In the genomic region with DNA sequence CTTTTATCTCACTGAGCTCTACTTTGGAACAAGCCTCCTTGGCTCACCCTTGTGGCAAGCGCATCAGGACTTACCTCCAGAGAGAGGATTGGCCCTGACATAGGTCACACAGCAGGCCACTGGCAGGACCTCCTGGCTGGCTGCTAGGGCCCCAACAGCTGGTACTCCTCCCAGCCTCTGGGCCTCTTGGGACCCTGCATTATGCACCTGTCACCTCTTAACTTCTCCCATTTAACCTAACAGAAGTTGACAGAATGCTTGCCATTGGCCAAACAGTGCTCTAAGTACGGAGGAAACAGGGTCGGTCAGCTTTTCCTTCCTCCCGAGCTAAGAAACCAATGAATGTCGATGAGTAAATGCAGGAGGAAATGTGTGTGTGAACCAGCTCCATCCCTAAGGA, we compare ENCODE assay signal across 28 mouse cellular contexts. TPM values are rescaled to one million over a fixed set of nuclear protein-coding genes. Genes with fewer than 3 reads are reported as not detected.
DNase-seq lines count a peak whose midpoint lies in the region; ATAC-seq lines count a peak whose summit lies in the region.
"Had no signal": no experiment of that assay in that cellular context is flagged by ENCODE, and none has a peak within 500 bp of the region (broad histone marks: within the 10 kb centered on the region; RNA-seq: fewer than 3 reads in every experiment).

No protein-coding gene starts in this region.

- no peak for ATAC-seq in hindbrain, embryonic 11.5 days (ENCODE audit: low FRiP score)
- 0 out of 2 replicates have a peak, but pooled peaks have one; percentile 11 for ATAC-seq in midbrain, embryonic 11.5 days (ENCODE audit: low FRiP score)
- no peak for ATAC-seq in midbrain, embryonic 13.5 days
- no peak for ATAC-seq in embryonic facial prominence, embryonic 11.5 days (replicated peaks; ENCODE audit: insufficient number of reproducible peaks, low FRiP score, low TSS enrichment, low read depth)
- ATAC-seq in erythroid progenitor cell, adult 5-6 weeks (replicated peaks; ENCODE audit: low FRiP score, poor library complexity, severe bottlenecking): no peak
- ATAC-seq: forebrain, embryonic 13.5 days; intestine, embryonic 15.5 days had no signal

- DNase-seq in hindbrain, embryonic 11.5 days (ENCODE audit: low spot score): peak; percentile 31
- no peak for DNase-seq in hindbrain, embryonic 10.5 days (ENCODE audit: low spot score)
- peak; percentile 87 for DNase-seq in midbrain, embryonic 11.5 days (ENCODE audit: low spot score, missing footprints)
- peak; percentile 51 for DNase-seq in embryonic facial prominence, embryonic 11.5 days (ENCODE audit: low spot score)
- peak; percentile 79 for DNase-seq in retina, embryonic 14.5 days (ENCODE audit: low spot score)
- no peak for DNase-seq in layer of hippocampus, postnatal 10 days (ENCODE audit: low spot score in 2 of 2)
- DNase-seq: adrenal gland, postnatal 25 days; cerebellum, adult 2 months; gastrocnemius, postnatal 10 days; kidney, adult 8-10 months; kidney, postnatal 4 days; layer of hippocampus, postnatal 36 days; liver; lung, adult 2 months; lung, postnatal 10 days; right cerebral cortex, postnatal 4 days had no signal

- H3K4me1 ChIP-seq in hindbrain, embryonic 11.5 days (replicated peaks; ENCODE audit: control insufficient read depth, insufficient read depth, low read length): peaks cover 4% of the 10 kb centered on the region
- H3K4me1 ChIP-seq in hindbrain, embryonic 10.5 days (replicated peaks): peaks cover 65% of the 10 kb centered on the region
- no peaks in the 10 kb centered on the region; the same call in 1 of the 2 replicates for H3K4me1 ChIP-seq in midbrain, embryonic 11.5 days (ENCODE audit: control insufficient read depth, insufficient read depth, low read length)
- peaks cover 18% of the 10 kb centered on the region for H3K4me1 ChIP-seq in midbrain, embryonic 13.5 days (replicated peaks)
- no peaks in the 10 kb centered on the region for H3K4me1 ChIP-seq in embryonic facial prominence, embryonic 11.5 days (ENCODE audit: control insufficient read depth, insufficient read depth, low read length)
- H3K4me1 ChIP-seq: embryonic facial prominence, embryonic 15.5 days; intestine, embryonic 15.5 days; stomach, embryonic 15.5 days had no signal

- H3K27ac ChIP-seq in hindbrain, embryonic 11.5 days (ENCODE audit: low read depth, low read length): no peak overlapping the region
- H3K27ac ChIP-seq in hindbrain, embryonic 10.5 days: no peak overlapping the region
- H3K27ac ChIP-seq in midbrain, embryonic 11.5 days (ENCODE audit: low read depth, low read length): no peak overlapping the region
- H3K27ac ChIP-seq in midbrain, embryonic 13.5 days: no peak overlapping the region
- no peak overlapping the region for H3K27ac ChIP-seq in embryonic facial prominence, embryonic 11.5 days (replicated peaks; ENCODE audit: low read depth, low read length)
- H3K27ac ChIP-seq: embryonic facial prominence, embryonic 15.5 days; forebrain, embryonic 13.5 days; hindbrain, embryonic 14.5 days; intestine, embryonic 15.5 days; kidney, postnatal 0 days; liver, embryonic 14.5 days; macrophage; stomach, embryonic 15.5 days had no signal

- H3K4me3 ChIP-seq in hindbrain, embryonic 11.5 days (ENCODE audit: low read depth, low read length): no peak overlapping the region
- no peak overlapping the region for H3K4me3 ChIP-seq in hindbrain, embryonic 10.5 days
- no peak overlapping the region for H3K4me3 ChIP-seq in midbrain, embryonic 11.5 days (ENCODE audit: low read depth, low read length)
- no peak overlapping the region for H3K4me3 ChIP-seq in midbrain, embryonic 13.5 days (replicated peaks)
- no peak overlapping the region for H3K4me3 ChIP-seq in embryonic facial prominence, embryonic 11.5 days (ENCODE audit: low read depth, low read length)
- H3K4me3 ChIP-seq: embryonic facial prominence, embryonic 15.5 days; forebrain, embryonic 13.5 days; intestine, embryonic 15.5 days; stomach, embryonic 15.5 days had no signal

- no peaks in the 10 kb centered on the region; the same call in 1 of the 2 replicates for H3K27me3 ChIP-seq in hindbrain, embryonic 11.5 days (ENCODE audit: control insufficient read depth, insufficient read depth, low read length)
- peaks cover 84% of the 10 kb centered on the region for H3K27me3 ChIP-seq in hindbrain, embryonic 10.5 days (ENCODE audit: insufficient read depth, poor library complexity, severe bottlenecking)
- no peaks in the 10 kb centered on the region for H3K27me3 ChIP-seq in midbrain, embryonic 11.5 days (ENCODE audit: control insufficient read depth, insufficient read depth, low read length)
- H3K27me3 ChIP-seq in midbrain, embryonic 13.5 days: no peaks in the 10 kb centered on the region
- no peaks in the 10 kb centered on the region for H3K27me3 ChIP-seq in embryonic facial prominence, embryonic 11.5 days (ENCODE audit: control insufficient read depth, insufficient read depth, low read length)
- H3K27me3 ChIP-seq: embryonic facial prominence, embryonic 15.5 days; forebrain, embryonic 13.5 days; intestine, embryonic 15.5 days; stomach, embryonic 15.5 days had no signal

- H3K9me3 ChIP-seq in hindbrain, embryonic 11.5 days (ENCODE audit: control insufficient read depth, low read length): no peaks in the 10 kb centered on the region
- no peaks in the 10 kb centered on the region for H3K9me3 ChIP-seq in hindbrain, embryonic 10.5 days
- H3K9me3 ChIP-seq in midbrain, embryonic 11.5 days (ENCODE audit: control insufficient read depth, low read length): no peaks in the 10 kb centered on the region
- H3K9me3 ChIP-seq in midbrain, embryonic 13.5 days: no peaks in the 10 kb centered on the region
- H3K9me3 ChIP-seq in embryonic facial prominence, embryonic 11.5 days (replicated peaks; ENCODE audit: control insufficient read depth, low read length): no peaks in the 10 kb centered on the region
- H3K9me3 ChIP-seq: embryonic facial prominence, embryonic 15.5 days; forebrain, embryonic 13.5 days; intestine, embryonic 15.5 days; stomach, embryonic 15.5 days had no signal

- no peaks in the 10 kb centered on the region for H3K36me3 ChIP-seq in hindbrain, embryonic 11.5 days (ENCODE audit: control insufficient read depth, insufficient read depth, low read length)
- H3K36me3 ChIP-seq in hindbrain, embryonic 10.5 days: no peaks in the 10 kb centered on the region
- no peaks in the 10 kb centered on the region for H3K36me3 ChIP-seq in midbrain, embryonic 11.5 days (ENCODE audit: control insufficient read depth, insufficient read depth, low read length)
- no peaks in the 10 kb centered on the region for H3K36me3 ChIP-seq in midbrain, embryonic 13.5 days
- H3K36me3 ChIP-seq in embryonic facial prominence, embryonic 11.5 days (replicated peaks; ENCODE audit: control insufficient read depth, insufficient read depth, low read depth, low read length): no peaks in the 10 kb centered on the region
- H3K36me3 ChIP-seq: embryonic facial prominence, embryonic 15.5 days; intestine, embryonic 15.5 days; stomach, embryonic 15.5 days had no signal

- 62% methylated on average over 5 of the region's 5 CpGs for WGBS in hindbrain, embryonic 11.5 days
- 56% methylated on average over 5 of the region's 5 CpGs for WGBS in hindbrain, embryonic 10.5 days
- 45% methylated on average over 5 of the region's 5 CpGs for WGBS in midbrain, embryonic 11.5 days
- 39% methylated on average over 5 of the region's 5 CpGs for WGBS in midbrain, embryonic 13.5 days
- 36% methylated on average over 5 of the region's 5 CpGs for WGBS in embryonic facial prominence, embryonic 11.5 days

- no peak overlapping the region for H3K9ac ChIP-seq in hindbrain, embryonic 11.5 days (ENCODE audit: low read depth, low read length)
- H3K9ac ChIP-seq in midbrain, embryonic 11.5 days (ENCODE audit: low read length): no peak overlapping the region
- H3K9ac ChIP-seq in midbrain, embryonic 13.5 days (replicated peaks): no peak overlapping the region
- no peak overlapping the region for H3K9ac ChIP-seq in embryonic facial prominence, embryonic 11.5 days (replicated peaks; ENCODE audit: low read length)
- H3K9ac ChIP-seq: embryonic facial prominence, embryonic 15.5 days; forebrain, embryonic 13.5 days; hindbrain, embryonic 14.5 days; intestine, embryonic 15.5 days; liver, embryonic 14.5 days; stomach, embryonic 15.5 days had no signal

- no peak overlapping the region for H3K4me2 ChIP-seq in hindbrain, embryonic 11.5 days (replicated peaks; ENCODE audit: low read depth, low read length)
- H3K4me2 ChIP-seq in midbrain, embryonic 11.5 days: no peak overlapping the region
- H3K4me2 ChIP-seq in midbrain, embryonic 13.5 days (replicated peaks): no peak overlapping the region
- H3K4me2 ChIP-seq in embryonic facial prominence, embryonic 11.5 days (ENCODE audit: low read depth, low read length): no peak overlapping the region
- H3K4me2 ChIP-seq: embryonic facial prominence, embryonic 15.5 days; forebrain, embryonic 13.5 days; hindbrain, embryonic 14.5 days; intestine, embryonic 15.5 days; stomach, embryonic 15.5 days had no signal

RNA-seq across cellular contexts. Expression of gene Tmem132e, which starts 33.2 kb away (rescaled TPM):
- 1.5 and 1.8 TPM in 2 replicates for polyA plus RNA-seq in hindbrain, embryonic 11.5 days (2014; fragmentation: Nextera tagmentation; extraction: Ambion mirVana)
- polyA plus RNA-seq in hindbrain, embryonic 10.5 days (2016; fragmentation: Nextera tagmentation; extraction: Ambion mirVana): 1.4 and 1.7 TPM in 2 replicates
- 1.0 and 1.6 TPM in 2 replicates for polyA plus RNA-seq in midbrain, embryonic 11.5 days (2014; fragmentation: Nextera tagmentation; extraction: Ambion mirVana)
- polyA plus RNA-seq in midbrain, embryonic 13.5 days (2015; fragmentation: Nextera tagmentation; extraction: Ambion mirVana): 1.2 and 1.4 TPM in 2 replicates
- 0.97 and 1.0 TPM in 2 replicates for polyA plus RNA-seq in embryonic facial prominence, embryonic 11.5 days (2014; fragmentation: Nextera tagmentation; extraction: Ambion mirVana)
- total RNA-seq in layer of hippocampus, postnatal 10 days (2021): 10 to 100 TPM; 15.2 to 18.5 TPM
- total RNA-seq in erythroid progenitor cell, adult 5-6 weeks (2015; ENCODE audit: low replicate concordance): 1.3 TPM in 1 of 2 replicates, not detected in the other
- total RNA-seq in erythroid progenitor cell, adult 5-6 weeks (2017; ENCODE audit: low replicate concordance): 0.51 and 2.0 TPM in 2 replicates
- total RNA-seq: common myeloid progenitor, adult 5-6 weeks; neutrophil, adult 5-6 weeks had no signal
- polyA plus RNA-seq: macrophage had no signal

Comparison
In these comparisons a context has a peak if more than half of its experiments do, and no peak if none do; other contexts are left out.
1. DNase-seq: peak in hindbrain, embryonic 11.5 days (single experiment), midbrain, embryonic 11.5 days (single experiment), embryonic facial prominence, embryonic 11.5 days (single experiment) and retina, embryonic 14.5 days (single experiment); none in hindbrain, embryonic 10.5 days (single experiment) and layer of hippocampus, postnatal 10 days (0 of 2).